Mouse (Mus musculus): Measurements from ENCODE around the gene Emsy. TPM values are rescaled to one million over a fixed set of nuclear protein-coding genes. Genes with fewer than 3 reads are reported as not detected.

The Emsy gene
- polyA plus RNA-seq, 1 experiment, result 14.8 TPM

GRCm38 (mm10) chr7:98541564-98541963 is 115.0 kb downstream of the Emsy start:
- no peaks in the 10 kb centered on the region for H3K36me3 ChIP-seq (ENCODE audit: control insufficient read depth, insufficient read depth, low read length)
- DNase-seq (ENCODE audit: low read depth in 1 of 2, low spot score in 2 of 2), result no peak
- H3K4me1 ChIP-seq (ENCODE audit: control insufficient read depth, insufficient read depth, insufficient read length), result no peaks in the 10 kb centered on the region; the same call in 1 of the 2 replicates
- TF ChIP-seq CTCF (IDR thresholded peaks at IDR 0.05; ENCODE audit: extremely low read depth, insufficient read depth, insufficient read length, insufficient replicate concordance) (no peak), POLR2A (IDR thresholded peaks at IDR 0.05; ENCODE audit: low read depth, low read length) (no peak)
- WGBS, result 95% methylated on average over 5 of the region's 5 CpGs
- no peak overlapping the region for H3K27ac ChIP-seq (ENCODE audit: insufficient read depth, low read length)
- no peak overlapping the region for H3K4me3 ChIP-seq (ENCODE audit: extremely low read depth, insufficient read depth, insufficient read length)
- H3K27me3 ChIP-seq (ENCODE audit: control insufficient read depth, insufficient read depth, low read length), result no peaks in the 10 kb centered on the region

DNA sequence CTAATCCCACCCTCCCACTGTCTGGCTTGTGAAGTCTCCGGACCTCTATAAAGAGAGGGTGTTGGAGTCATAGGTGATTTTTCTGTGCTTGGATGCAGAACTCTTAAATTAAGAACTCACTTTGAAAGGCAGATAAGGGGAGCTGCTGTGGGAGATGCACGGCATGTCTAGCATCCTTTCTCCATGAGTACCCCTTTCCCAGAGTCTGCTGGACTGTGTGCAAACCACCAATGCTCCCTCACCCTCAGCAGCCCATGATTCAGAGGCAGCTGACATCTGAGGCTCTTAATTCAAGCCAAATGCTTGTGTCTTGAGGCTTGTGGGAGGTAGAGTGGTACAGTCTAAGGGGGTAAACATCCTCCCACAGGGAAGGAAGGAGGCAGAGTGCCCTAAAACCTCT is 115.7 kb downstream of the Emsy start:
- Histone ChIP-seq H3K27me3 (ENCODE audit: control insufficient read depth, insufficient read depth, low read length) (no peaks in the 10 kb centered on the region), H3K4me1 (ENCODE audit: control insufficient read depth, insufficient read depth, insufficient read length) (peaks cover 5% of the 10 kb centered on the region; the same call in 1 of the 2 replicates), H3K4me3 (ENCODE audit: extremely low read depth, insufficient read depth, insufficient read length) (no peak overlapping the region), H3K36me3 (ENCODE audit: control insufficient read depth, insufficient read depth, low read length) (no peaks in the 10 kb centered on the region), H3K27ac (ENCODE audit: insufficient read depth, low read length) (no peak overlapping the region)
- TF ChIP-seq POLR2A (IDR thresholded peaks at IDR 0.05; ENCODE audit: low read depth, low read length) (no peak), CTCF (IDR thresholded peaks at IDR 0.05; ENCODE audit: extremely low read depth, insufficient read depth, insufficient read length, insufficient replicate concordance) (no peak)
- DNase-seq (ENCODE audit: low read depth in 1 of 2, low spot score in 2 of 2), result no peak
- 87% methylated on average over 2 of the region's 2 CpGs for WGBS

- Histone ChIP-seq H3K36me3 (ENCODE audit: control insufficient read depth, insufficient read depth, low read length) (no peaks in the 10 kb centered on the region), H3K27me3 (ENCODE audit: control insufficient read depth, insufficient read depth, low read length) (no peaks in the 10 kb centered on the region), H3K27ac (ENCODE audit: insufficient read depth, low read length) (no peak overlapping the region), H3K4me1 (ENCODE audit: control insufficient read depth, insufficient read depth, insufficient read length) (peaks cover 26% of the 10 kb centered on the region; the same call in 1 of the 2 replicates), H3K4me3 (ENCODE audit: extremely low read depth, insufficient read depth, insufficient read length) (no peak overlapping the region)
- no peak for DNase-seq (ENCODE audit: low read depth in 1 of 2, low spot score in 2 of 2)
- TF ChIP-seq POLR2A (IDR thresholded peaks at IDR 0.05; ENCODE audit: low read depth, low read length) (no peak), CTCF (IDR thresholded peaks at IDR 0.05; ENCODE audit: extremely low read depth, insufficient read depth, insufficient read length, insufficient replicate concordance) (no peak)
- 82% methylated on average over 8 of the region's 8 CpGs for WGBS
Measured at GRCm38 (mm10) chr7:98537967-98538573, 118.5 kb downstream of the Emsy start.

DNA sequence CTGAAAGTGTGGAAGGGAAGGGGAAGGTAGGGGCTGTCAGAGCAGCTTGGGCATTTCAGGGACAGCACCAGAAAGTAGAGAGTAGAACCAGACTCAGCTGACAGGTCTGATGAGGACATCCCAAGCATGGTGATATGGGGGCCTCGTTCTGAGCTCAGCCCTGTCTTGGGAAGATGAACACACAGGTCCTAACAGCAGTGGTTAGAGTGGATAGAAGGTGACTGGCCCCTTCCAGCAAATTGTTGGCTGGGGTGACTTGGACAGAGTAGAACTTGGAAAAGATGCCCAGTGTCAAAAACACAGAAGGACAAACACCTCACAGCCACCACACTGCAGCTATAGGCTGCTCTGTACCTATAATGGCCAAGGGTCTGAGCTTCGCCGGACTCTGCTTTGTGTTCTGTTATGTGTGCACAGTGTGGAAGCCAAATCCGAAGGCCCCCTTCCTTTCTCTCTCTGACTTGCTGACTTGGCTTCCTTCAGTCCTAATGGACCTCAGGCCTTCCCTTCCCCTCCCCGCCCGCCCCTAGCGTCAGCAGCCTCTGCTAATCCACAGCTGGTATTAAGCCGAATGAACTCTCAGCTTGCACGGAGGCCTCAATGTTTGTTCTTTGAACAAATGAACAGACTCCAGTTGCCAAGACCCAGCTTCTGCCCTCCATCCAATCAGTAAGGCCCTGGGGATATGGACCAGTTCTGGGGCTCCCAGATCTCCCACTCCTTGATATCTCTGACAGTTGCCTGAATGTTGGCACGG is 119.2 kb downstream of the Emsy start:
- H3K4me3 ChIP-seq (ENCODE audit: extremely low read depth, insufficient read depth, insufficient read length), result no peak overlapping the region
- no peak overlapping the region for H3K27ac ChIP-seq (ENCODE audit: insufficient read depth, low read length)
- no peak for DNase-seq (ENCODE audit: low read depth in 1 of 2, low spot score in 2 of 2)
- H3K4me1 ChIP-seq (ENCODE audit: control insufficient read depth, insufficient read depth, insufficient read length), result peaks cover 26% of the 10 kb centered on the region; the same call in 1 of the 2 replicates
- H3K36me3 ChIP-seq (ENCODE audit: control insufficient read depth, insufficient read depth, low read length), result no peaks in the 10 kb centered on the region
- no peaks in the 10 kb centered on the region for H3K27me3 ChIP-seq (ENCODE audit: control insufficient read depth, insufficient read depth, low read length)
- 82% methylated on average over 9 of the region's 10 CpGs for WGBS
- no peak for TF ChIP-seq POLR2A (IDR thresholded peaks at IDR 0.05; ENCODE audit: low read depth, low read length)
- TF ChIP-seq CTCF (IDR thresholded peaks at IDR 0.05; ENCODE audit: extremely low read depth, insufficient read depth, insufficient read length, insufficient replicate concordance), result no peak

Other genes starting within 250 kb of the Emsy start
- gene Gucy2d, start 216.4 kb downstream of the Emsy start, polyA plus RNA-seq (2012; rRNA removed), result not detected in 2 replicates
- 11.2 and 12.8 TPM in 2 replicates for gene Lrrc32, start 167.5 kb downstream of the Emsy start, polyA plus RNA-seq (2012; rRNA removed)
- gene Thap12, start 46.3 kb upstream of the Emsy start, polyA plus RNA-seq (2012; rRNA removed), result 4.2 and 5.0 TPM in 2 replicates
- 4.9 and 11.5 TPM in 2 replicates for gene Wnt11, start 178.3 kb upstream of the Emsy start, polyA plus RNA-seq (2012; rRNA removed)

All from spleen, adult 2 months (tissue).